Mouse (Mus musculus) midbrain, embryonic 11.5 days (tissue): Measurements from ENCODE around the gene Ddx54. TPM values are rescaled to one million over a fixed set of nuclear protein-coding genes. Genes with fewer than 3 reads are reported as not detected.

ENCODE experiments used
- ATAC-seq: fragments of 200-750 bp; cut with Nextera tagmentation; 2 replicates; pipeline ENCODE4 v1.8.0; 2017; ENCODE audit warnings: moderate TSS enrichment, moderate library complexity; ENCODE audit not compliant: low FRiP score
- DNase-seq: peaks from one replicate; pipeline ENCODE4 v3.0.0; 2015; ENCODE audit warnings: low spot score; ENCODE audit errors: missing footprints
- H3K27ac ChIP-seq: fragments of 300-500 bp; sonication (generic); 2 replicates; pipeline ENCODE4 v1.5.1; 2014; ENCODE audit warnings: low read depth, low read length
- H3K27me3 ChIP-seq: fragments of 300-500 bp; sonication (generic); 2 replicates; pipeline ENCODE4 v1.6.1; 2014; ENCODE audit warnings: mild to moderate bottlenecking, low read length, moderate library complexity, mixed read lengths; ENCODE audit not compliant: control insufficient read depth, insufficient read depth
- H3K36me3 ChIP-seq: fragments of 300-500 bp; sonication (generic); 2 replicates; pipeline ENCODE4 v1.6.1; 2014; ENCODE audit warnings: mild to moderate bottlenecking, low read length, moderate library complexity, mixed read lengths; ENCODE audit not compliant: control insufficient read depth, insufficient read depth
- H3K4me1 ChIP-seq: fragments of 300-500 bp; sonication (generic); 2 replicates; pipeline ENCODE4 v1.6.1; 2014; ENCODE audit warnings: low read length; ENCODE audit not compliant: control insufficient read depth, insufficient read depth
- H3K4me2 ChIP-seq: fragments of 300-500 bp; sonication (generic); 2 replicates; pipeline ENCODE4 v1.6.1; 2014; ENCODE audit warnings: mild to moderate bottlenecking, moderate library complexity
- H3K4me3 ChIP-seq: fragments of 300-500 bp; sonication (generic); 2 replicates; pipeline ENCODE4 v1.5.1; 2014; ENCODE audit warnings: low read depth, low read length
- H3K9ac ChIP-seq: fragments of 300-500 bp; sonication (generic); 2 replicates; pipeline ENCODE4 v1.6.1; 2014; ENCODE audit warnings: low read length
- H3K9me3 ChIP-seq: fragments of 300-500 bp; sonication (generic); 2 replicates; pipeline ENCODE4 v1.6.1; 2016; ENCODE audit warnings: low read length; ENCODE audit not compliant: control insufficient read depth
- WGBS: fragments of 180-500 bp; shearing (Covaris S2); extraction: QIAGEN DNeasy Blood & Tissue Kit; methylation state at CpG from one replicate; pipeline ENCODE4 v1.1.7; 2014; 5-methylcytosine and 5-hydroxymethylcytosine counted together
- polyA plus RNA-seq: library from polyadenylated mRNA; unstranded; fragments of >200 nt; fragmentation: Nextera tagmentation; extraction: Ambion mirVana; gene quantifications from 2 replicates; pipeline ENCODE4 v1.2.1, GENCODE M21; 2014

Gene Ddx54
- polyA plus RNA-seq, 1 experiment from 2014 or later = 32.2 TPM

GRCm38 (mm10) chr5:120612822-120613604 is 474 bp downstream of the Ddx54 start:
- Histone ChIP-seq H3K36me3 (peaks cover 7% of the 10 kb centered on the region; the same call in 1 of the 2 replicates), H3K9me3 (peaks cover 3% of the 10 kb centered on the region; the same call in 1 of the 2 replicates), H3K27ac (no peak overlapping the region; the same call in 1 of the 2 replicates), H3K4me2 (peak overlapping the region; percentile 92), H3K27me3 (no peaks in the 10 kb centered on the region), H3K4me3 (peak overlapping the region; percentile 48), H3K4me1 (peaks cover 15% of the 10 kb centered on the region), H3K9ac (peak overlapping the region; percentile 72)
- peak; percentile 95 for ATAC-seq
- under 1% methylated on average over 69 of the region's 69 CpGs for WGBS
- peak; percentile 99 for DNase-seq

DNA sequence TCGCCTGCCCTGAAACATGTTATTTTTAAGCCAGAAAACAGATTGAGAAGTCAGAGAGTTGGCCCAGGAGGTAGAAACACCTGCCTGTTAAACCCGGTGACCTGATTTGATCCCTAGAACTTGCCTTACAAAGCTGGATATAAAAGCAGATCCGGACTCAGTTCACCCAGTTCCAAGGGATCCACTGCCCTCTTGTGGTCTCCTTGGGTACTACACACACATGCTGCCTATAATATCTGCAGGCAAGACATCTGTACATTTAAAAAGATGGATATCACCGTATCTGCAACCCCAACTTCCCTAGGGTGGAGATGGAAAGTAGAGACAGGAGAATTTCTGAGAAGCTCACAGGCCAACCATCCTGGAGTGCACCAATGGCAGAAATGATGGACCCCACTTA is 3.4 kb downstream of the Ddx54 start:
- Histone ChIP-seq H3K36me3 (peaks cover 24% of the 10 kb centered on the region), H3K27ac (no peak overlapping the region)
- DNase-seq = no peak

GRCm38 (mm10) chr5:120618778-120619177 is 6.2 kb downstream of the Ddx54 start:
- DNase-seq = no peak
- Histone ChIP-seq H3K4me1 (peaks cover 3% of the 10 kb centered on the region), H3K36me3 (peaks cover 31% of the 10 kb centered on the region), H3K27ac (no peak overlapping the region), H3K4me3 (no peak overlapping the region), H3K9ac (no peak overlapping the region), H3K9me3 (peaks cover 3% of the 10 kb centered on the region; the same call in 1 of the 2 replicates), H3K27me3 (no peaks in the 10 kb centered on the region), H3K4me2 (no peak overlapping the region)
- ATAC-seq = no peak
- WGBS = 89% methylated on average over 12 of the region's 12 CpGs

More for the DNA sequence above, 3.4 kb downstream of the Ddx54 start:
- Histone ChIP-seq H3K4me3 (no peak overlapping the region), H3K4me1 (peaks cover 15% of the 10 kb centered on the region), H3K27me3 (no peaks in the 10 kb centered on the region), H3K9me3 (peaks cover 3% of the 10 kb centered on the region; the same call in 1 of the 2 replicates), H3K9ac (no peak overlapping the region), H3K4me2 (no peak overlapping the region)
- no peak for ATAC-seq
- WGBS = 97% methylated on average over 4 of the region's 4 CpGs

DNA sequence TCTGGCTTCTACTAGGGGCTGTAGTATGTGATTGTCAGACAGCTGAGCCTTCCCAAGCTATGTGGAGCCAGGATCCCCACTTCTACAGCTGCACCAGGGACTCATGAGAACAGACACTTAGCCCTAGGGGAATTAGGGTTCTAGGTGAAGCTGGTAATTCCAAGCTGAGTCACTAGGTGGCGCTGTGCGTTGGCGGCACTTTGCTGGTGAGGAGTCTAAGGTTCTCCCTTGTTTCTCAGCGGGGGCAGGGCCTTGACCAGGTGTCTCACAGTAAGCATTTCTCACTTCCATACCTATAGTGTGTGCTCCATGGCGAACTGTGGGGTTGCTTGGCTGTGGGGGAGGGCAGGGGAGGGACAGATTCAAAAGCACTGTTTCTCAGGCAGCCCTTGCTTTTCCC is 6.7 kb downstream of the Ddx54 start:
- Histone ChIP-seq H3K4me1 (no peaks in the 10 kb centered on the region), H3K27ac (no peak overlapping the region), H3K4me2 (no peak overlapping the region), H3K27me3 (no peaks in the 10 kb centered on the region), H3K36me3 (peaks cover 35% of the 10 kb centered on the region), H3K9ac (no peak overlapping the region), H3K9me3 (peaks cover 3% of the 10 kb centered on the region; the same call in 1 of the 2 replicates), H3K4me3 (no peak overlapping the region)
- no peak for ATAC-seq
- DNase-seq = peak; percentile 97
- WGBS = 19% methylated on average over 5 of the region's 5 CpGs

DNA sequence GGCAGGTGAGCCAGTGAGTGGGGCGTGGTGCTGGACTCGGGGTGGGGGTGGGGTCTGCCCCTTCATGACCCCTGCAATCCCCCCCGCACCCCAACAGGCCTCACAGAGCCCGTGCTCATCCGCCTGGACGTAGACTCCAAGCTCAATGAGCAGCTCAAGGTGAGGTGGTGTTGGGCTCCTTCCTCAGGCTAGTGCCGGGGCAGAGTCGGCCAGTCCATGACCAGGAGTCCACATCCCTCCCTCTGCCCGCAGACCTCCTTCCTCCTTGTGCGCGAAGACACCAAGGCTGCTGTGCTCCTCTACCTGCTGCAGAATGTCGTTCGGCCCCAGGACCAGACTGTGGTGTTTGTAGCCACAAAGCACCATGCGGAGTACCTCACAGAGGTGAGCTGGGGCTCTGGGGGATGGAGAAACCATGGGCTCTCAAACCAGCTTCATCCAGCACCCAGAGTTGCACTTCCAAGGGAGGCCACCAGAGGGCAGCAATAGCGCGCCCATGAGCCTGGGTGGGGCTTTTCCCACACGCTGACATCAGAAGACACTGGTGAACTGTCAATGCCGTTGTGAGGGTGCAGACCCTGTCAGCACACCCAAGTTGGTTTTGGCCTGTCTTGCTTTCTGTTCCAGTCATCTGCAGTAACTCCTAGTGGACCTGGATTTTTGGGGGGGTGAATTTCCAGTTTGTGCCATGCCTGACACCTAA is 8.0 kb downstream of the Ddx54 start:
- Histone ChIP-seq H3K27me3 (no peaks in the 10 kb centered on the region), H3K4me1 (no peaks in the 10 kb centered on the region), H3K9me3 (peaks cover 3% of the 10 kb centered on the region; the same call in 1 of the 2 replicates), H3K4me2 (no peak overlapping the region), H3K9ac (no peak overlapping the region), H3K4me3 (no peak overlapping the region), H3K27ac (no peak overlapping the region), H3K36me3 (peaks cover 42% of the 10 kb centered on the region)
- DNase-seq (peak; percentile 99), ATAC-seq (peak; percentile 38)
- WGBS = 75% methylated on average over 18 of the region's 18 CpGs

- DNase-seq (no peak), ATAC-seq (no peak)
- Histone ChIP-seq H3K4me2 (no peak overlapping the region), H3K9me3 (no peaks in the 10 kb centered on the region), H3K4me3 (no peak overlapping the region), H3K9ac (no peak overlapping the region), H3K27ac (no peak overlapping the region), H3K27me3 (no peaks in the 10 kb centered on the region), H3K36me3 (peaks cover 38% of the 10 kb centered on the region), H3K4me1 (no peaks in the 10 kb centered on the region)
- 92% methylated on average over 23 of the region's 23 CpGs for WGBS
Observed at GRCm38 (mm10) chr5:120621078-120621765, 8.7 kb downstream of the Ddx54 start.

- DNase-seq = no peak
- H3K4me1 ChIP-seq = no peaks in the 10 kb centered on the region
- no peak overlapping the region for H3K4me2 ChIP-seq
- no peak for ATAC-seq
- 92% methylated on average over 10 of the region's 10 CpGs for WGBS
- H3K9me3 ChIP-seq = no peaks in the 10 kb centered on the region
- H3K36me3 ChIP-seq = peaks cover 38% of the 10 kb centered on the region
- no peak overlapping the region for H3K4me3 ChIP-seq
- no peaks in the 10 kb centered on the region for H3K27me3 ChIP-seq
- no peak overlapping the region for H3K27ac ChIP-seq
- H3K9ac ChIP-seq = no peak overlapping the region
Observed at GRCm38 (mm10) chr5:120621846-120622197, 9.3 kb downstream of the Ddx54 start.

- no peak for DNase-seq
Observed at GRCm38 (mm10) chr5:120622198-120622851, 9.8 kb downstream of the Ddx54 start.

More at GRCm38 (mm10) chr5:120622198-120622851, 9.8 kb downstream of the Ddx54 start:
- H3K4me2 ChIP-seq = no peak overlapping the region
- H3K27ac ChIP-seq = no peak overlapping the region
- H3K4me1 ChIP-seq = no peaks in the 10 kb centered on the region
- ATAC-seq = no peak
- WGBS = 89% methylated on average over 5 of the region's 5 CpGs
- no peaks in the 10 kb centered on the region for H3K27me3 ChIP-seq
- H3K36me3 ChIP-seq = peaks cover 39% of the 10 kb centered on the region
- no peak overlapping the region for H3K4me3 ChIP-seq
- H3K9me3 ChIP-seq = no peaks in the 10 kb centered on the region
- H3K9ac ChIP-seq = no peak overlapping the region
